Mouse (Mus musculus) kidney, adult 2 months (tissue): ENCODE data around the gene Hist1h1b.

Source experiments
- CTCF ChIP-seq: fragments of 200-500 bp; conservative IDR thresholded peaks from 2 replicates; pipeline ENCODE4 v1.5.1; 2011; ENCODE audit warnings: low read depth, mild to moderate bottlenecking, control low read depth, low read length, moderate library complexity, mixed read lengths; ENCODE audit not compliant: insufficient read depth, insufficient read length
- POLR2A ChIP-seq: fragments of 200-500 bp; IDR thresholded peaks from one replicate; pipeline ENCODE4 v1.6.1; 2011; ENCODE audit warnings: low read depth, low read length, control low read depth

DNA sequence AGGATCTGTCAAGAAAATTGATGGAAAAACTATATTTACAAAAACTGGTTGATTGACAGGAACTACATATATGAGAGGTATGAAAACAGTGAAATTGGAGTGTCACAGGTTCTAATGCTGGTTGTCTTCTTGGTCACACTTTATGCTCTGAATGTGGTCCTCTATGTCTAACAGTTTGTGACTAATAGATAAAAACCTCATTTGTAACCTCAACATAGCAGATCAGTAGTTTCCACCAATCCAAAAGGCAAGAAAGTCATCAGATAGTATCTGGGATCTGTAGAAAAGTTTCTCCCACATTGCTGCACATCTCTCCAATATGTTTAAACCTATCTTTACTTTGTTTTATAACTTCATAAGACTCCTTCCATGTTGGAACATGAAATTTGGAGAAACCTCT lies 29.0 kb downstream of the Hist1h1b start:
- no peak for TF ChIP-seq CTCF
- TF ChIP-seq POLR2A = no peak
